8 mouse cellular contexts compared by ENCODE assay signal in genomic region chr17:72918053-72918452, GRCm38 (mm10). TPM values are rescaled to one million over a fixed set of nuclear protein-coding genes. Genes with fewer than 3 reads are reported as not detected.
A peak's percentile ranks its signal among the peaks of the same experiment; 100 is the strongest.
DNase-seq lines count a peak whose midpoint lies in the region; ATAC-seq lines count a peak whose summit lies in the region.

TSS of gene Lbh (plus strand) at chr17:72918305.

- peak; percentile 67 for ATAC-seq in megakaryocyte, adult 5-6 weeks (ENCODE audit: poor library complexity, severe bottlenecking)

- DNase-seq in ZHBTc4 (ENCODE audit: low read depth, low spot score), result peak; percentile 85
- peak; percentile 93 to 97 for DNase-seq in cerebellum, postnatal 4 days (ENCODE audit: low spot score in 2 of 2)
- peak; percentile 91 for DNase-seq in gastrocnemius, postnatal 10 days
- peak; percentile 98 for DNase-seq in induced T-regulatory cell, adult 2 months (ENCODE audit: low read depth)
- peak; percentile 89 to 91 for DNase-seq in left cerebral cortex, adult 8-10 months (ENCODE audit: low spot score in 2 of 2)
- peak; percentile 92 for DNase-seq in right cerebral cortex, adult 18-20 months
- peak; percentile 94 for DNase-seq in urinary bladder, adult 2 months (ENCODE audit: low spot score)

RNA-seq across cellular contexts. Expression of gene Lbh, which starts in this region (rescaled TPM):
- 10 to 100 TPM; 21.5 to 26.9 TPM for total RNA-seq in gastrocnemius, postnatal 10 days (2021)
- total RNA-seq in left cerebral cortex, adult 8-10 months (2022), result 10 to 100 TPM; 38.8 to 43.8 (median 41.5) TPM
- 48.2 and 48.7 TPM in 2 replicates for total RNA-seq in megakaryocyte, adult 5-6 weeks (2015)
- total RNA-seq in megakaryocyte, adult 5-6 weeks (2017), result 50.4 and 53.1 TPM in 2 replicates
- polyA plus RNA-seq in urinary bladder, adult 2 months (2012; rRNA removed), result 42.9 and 49.5 TPM in 2 replicates

Comparison
In these comparisons a context has a peak if more than half of its experiments do, and no peak if none do; other contexts are left out.
1. Peak in every context shown above with its lines: DNase-seq and ATAC-seq.